Mouse (Mus musculus): ENCODE measurements around the gene Npcd. TPM values are rescaled to one million over a fixed set of nuclear protein-coding genes. Genes with fewer than 3 reads are reported as not detected.

Npcd gene
- polyA plus RNA-seq, 1 experiment: not detected

DNA sequence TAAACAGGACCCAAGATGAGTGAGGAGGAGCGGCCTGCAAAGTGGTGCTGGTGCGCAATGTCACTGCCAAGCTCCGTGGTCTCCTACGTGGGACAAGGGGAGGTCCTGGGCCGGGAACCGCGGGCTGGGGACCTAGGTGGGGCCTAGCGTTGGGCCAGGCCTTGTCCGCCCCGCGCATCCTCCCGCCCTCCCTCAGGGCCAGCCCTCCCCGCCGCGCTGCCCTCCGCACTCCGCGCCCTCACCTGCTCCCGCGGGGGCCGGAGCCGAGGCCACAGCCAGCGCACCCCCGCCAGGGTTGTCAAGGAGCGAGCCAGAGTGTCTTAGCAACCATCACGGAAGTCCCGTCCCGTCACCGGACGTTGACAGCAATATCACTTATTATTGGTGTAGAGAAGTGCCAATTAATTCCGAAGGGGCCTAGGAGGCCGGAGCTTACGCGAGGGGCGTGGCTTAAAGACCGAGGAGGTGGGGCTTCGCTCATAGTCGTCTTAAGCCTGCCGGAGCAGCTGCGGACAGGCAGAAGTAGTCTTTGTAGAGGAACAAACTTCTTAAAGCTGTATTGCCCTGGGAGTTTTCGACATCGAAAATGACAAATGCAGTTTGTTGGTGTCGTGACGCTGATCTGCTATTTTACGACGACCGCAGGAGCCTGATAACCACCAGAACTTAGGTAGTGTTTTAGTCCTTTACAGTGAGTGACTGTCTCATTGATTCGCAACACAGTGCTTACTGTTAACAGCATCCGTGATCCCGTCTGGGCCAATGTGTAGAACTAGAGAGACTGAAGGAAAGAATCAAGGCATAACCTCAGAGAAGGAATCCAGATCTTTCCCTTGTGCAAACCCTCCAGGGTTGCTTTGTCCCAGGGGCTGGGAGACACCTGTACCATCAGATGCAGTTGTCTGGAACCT is 59.7 kb downstream of the Npcd start:
- TF ChIP-seq CTCF (IDR thresholded peaks at IDR 0.05; ENCODE audit: low read depth, low read length): no peak
- no peak for TF ChIP-seq POLR2A (IDR thresholded peaks at IDR 0.05; ENCODE audit: borderline replicate concordance, low read depth, low read length)
- Histone ChIP-seq H3K4me3 (ENCODE audit: insufficient read depth, low read length) (peak overlapping the region; percentile 75), H3K27ac (ENCODE audit: insufficient read depth, low read depth, low read length) (peak overlapping the region; percentile 49), H3K4me1 (ENCODE audit: control insufficient read depth, insufficient read depth, low read length) (peaks cover 30% of the 10 kb centered on the region)

GRCm38 (mm10) chr15:79770629-79771240 is 63.3 kb downstream of the Npcd start:
- no peak for TF ChIP-seq POLR2A (IDR thresholded peaks at IDR 0.05; ENCODE audit: borderline replicate concordance, low read depth, low read length)
- no peak for TF ChIP-seq CTCF (IDR thresholded peaks at IDR 0.05; ENCODE audit: low read depth, low read length)
- no peak overlapping the region for H3K27ac ChIP-seq (ENCODE audit: insufficient read depth, low read depth, low read length)
- H3K4me3 ChIP-seq (ENCODE audit: insufficient read depth, low read length): no peak overlapping the region
- H3K4me1 ChIP-seq (ENCODE audit: control insufficient read depth, insufficient read depth, low read length): peaks cover 50% of the 10 kb centered on the region

DNA sequence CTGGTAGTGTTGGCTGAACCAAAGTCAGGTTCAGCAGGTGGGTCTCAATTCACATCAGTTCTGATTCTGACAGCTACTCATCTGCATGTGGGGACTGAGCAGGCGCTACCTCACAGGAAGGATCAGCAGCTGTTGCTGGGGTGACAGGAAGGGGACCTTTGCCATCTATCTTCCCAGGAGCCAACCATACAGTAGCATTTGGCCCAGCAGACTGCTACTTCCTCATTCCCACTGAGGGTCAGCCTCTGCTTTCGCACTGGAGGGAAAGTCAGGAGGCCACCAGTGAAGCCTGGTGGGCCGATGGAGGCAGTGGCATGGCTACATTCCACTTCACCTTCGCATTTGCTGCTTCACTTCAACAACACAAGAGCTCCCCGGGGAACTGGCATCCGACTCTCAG is 65.7 kb downstream of the Npcd start:
- Histone ChIP-seq H3K27ac (ENCODE audit: insufficient read depth, low read depth, low read length) (peak overlapping the region; percentile 59), H3K4me1 (ENCODE audit: control insufficient read depth, insufficient read depth, low read length) (peaks cover 66% of the 10 kb centered on the region), H3K4me3 (ENCODE audit: insufficient read depth, low read length) (peak overlapping the region; percentile 15)
- TF ChIP-seq CTCF (IDR thresholded peaks at IDR 0.05; ENCODE audit: low read depth, low read length) (no peak), POLR2A (IDR thresholded peaks at IDR 0.05; ENCODE audit: borderline replicate concordance, low read depth, low read length) (no peak)

DNA sequence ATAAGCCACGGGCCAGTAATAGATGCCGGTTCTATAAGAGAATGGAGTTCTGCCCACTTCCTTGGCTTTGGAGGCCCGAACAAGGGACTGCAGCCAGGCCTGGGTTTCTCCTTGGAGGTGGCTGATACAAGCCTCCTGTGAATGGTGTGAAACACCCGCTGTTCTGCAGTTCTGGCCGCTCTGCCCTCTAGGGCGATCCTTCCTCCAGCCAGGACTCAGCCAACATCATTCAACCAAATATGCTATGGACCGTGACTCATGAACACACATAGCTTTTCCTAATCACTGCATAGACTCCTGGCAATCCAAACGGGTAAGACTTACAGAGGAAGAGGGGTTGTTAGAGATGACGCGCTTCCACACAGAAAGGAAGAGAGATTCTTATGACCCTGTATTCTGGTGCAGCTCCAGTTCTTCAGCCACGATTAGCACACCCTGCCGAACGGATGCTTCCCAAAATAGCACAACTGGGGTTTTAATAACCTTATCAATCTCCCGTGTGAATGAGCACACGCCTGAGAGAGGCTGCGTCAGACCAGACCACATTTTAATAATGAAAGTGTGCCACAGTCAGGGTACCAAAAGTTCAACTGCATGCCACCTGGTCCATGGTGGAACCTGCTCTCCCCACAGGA is 66.6 kb downstream of the Npcd start:
- Histone ChIP-seq H3K27ac (ENCODE audit: insufficient read depth, low read depth, low read length) (no peak overlapping the region), H3K4me1 (ENCODE audit: control insufficient read depth, insufficient read depth, low read length) (peaks cover 61% of the 10 kb centered on the region)
- TF ChIP-seq CTCF (IDR thresholded peaks at IDR 0.05; ENCODE audit: low read depth, low read length) (no peak), POLR2A (IDR thresholded peaks at IDR 0.05; ENCODE audit: borderline replicate concordance, low read depth, low read length) (no peak)

GRCm38 (mm10) chr15:79766586-79767071 is 67.4 kb downstream of the Npcd start:
- Histone ChIP-seq H3K27ac (ENCODE audit: insufficient read depth, low read depth, low read length) (no peak overlapping the region), H3K4me1 (ENCODE audit: control insufficient read depth, insufficient read depth, low read length) (peaks cover 61% of the 10 kb centered on the region), H3K4me3 (ENCODE audit: insufficient read depth, low read length) (no peak overlapping the region)
- TF ChIP-seq POLR2A (IDR thresholded peaks at IDR 0.05; ENCODE audit: borderline replicate concordance, low read depth, low read length) (no peak), CTCF (IDR thresholded peaks at IDR 0.05; ENCODE audit: low read depth, low read length) (no peak)

More for the DNA sequence above, 66.6 kb downstream of the Npcd start:
- H3K4me3 ChIP-seq (ENCODE audit: insufficient read depth, low read length): no peak overlapping the region

DNA sequence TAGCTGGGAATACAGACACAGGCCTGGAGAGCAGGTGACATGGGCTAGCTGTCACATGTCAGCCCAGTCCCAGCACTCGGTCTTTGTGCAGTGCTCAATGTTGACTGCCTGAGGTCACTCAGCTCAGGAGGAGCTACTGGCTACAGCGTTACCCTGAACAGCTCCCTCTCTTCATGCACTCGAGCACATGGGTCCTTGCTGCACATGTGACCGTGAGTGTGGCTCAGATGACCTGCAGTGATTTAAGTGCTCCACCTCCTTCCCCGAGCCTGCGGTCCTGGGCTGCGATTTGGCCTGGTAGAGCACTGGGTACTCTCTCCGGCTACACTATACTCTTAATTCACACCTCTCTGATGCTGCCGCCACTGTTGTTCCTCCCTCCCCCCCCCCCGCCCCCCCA is 67.9 kb downstream of the Npcd start:
- Histone ChIP-seq H3K4me1 (ENCODE audit: control insufficient read depth, insufficient read depth, low read length) (peaks cover 61% of the 10 kb centered on the region), H3K4me3 (ENCODE audit: insufficient read depth, low read length) (no peak overlapping the region), H3K27ac (ENCODE audit: insufficient read depth, low read depth, low read length) (no peak overlapping the region)
- no peak for TF ChIP-seq CTCF (IDR thresholded peaks at IDR 0.05; ENCODE audit: low read depth, low read length)
- TF ChIP-seq POLR2A (IDR thresholded peaks at IDR 0.05; ENCODE audit: borderline replicate concordance, low read depth, low read length): no peak

- no peak overlapping the region for H3K27ac ChIP-seq (ENCODE audit: insufficient read depth, low read depth, low read length)
- H3K4me3 ChIP-seq (ENCODE audit: insufficient read depth, low read length): no peak overlapping the region
- H3K4me1 ChIP-seq (ENCODE audit: control insufficient read depth, insufficient read depth, low read length): peaks cover 62% of the 10 kb centered on the region
- TF ChIP-seq CTCF (IDR thresholded peaks at IDR 0.05; ENCODE audit: low read depth, low read length): no peak
- TF ChIP-seq POLR2A (IDR thresholded peaks at IDR 0.05; ENCODE audit: borderline replicate concordance, low read depth, low read length): no peak
Observed at GRCm38 (mm10) chr15:79765361-79765760, 68.7 kb downstream of the Npcd start.

DNA sequence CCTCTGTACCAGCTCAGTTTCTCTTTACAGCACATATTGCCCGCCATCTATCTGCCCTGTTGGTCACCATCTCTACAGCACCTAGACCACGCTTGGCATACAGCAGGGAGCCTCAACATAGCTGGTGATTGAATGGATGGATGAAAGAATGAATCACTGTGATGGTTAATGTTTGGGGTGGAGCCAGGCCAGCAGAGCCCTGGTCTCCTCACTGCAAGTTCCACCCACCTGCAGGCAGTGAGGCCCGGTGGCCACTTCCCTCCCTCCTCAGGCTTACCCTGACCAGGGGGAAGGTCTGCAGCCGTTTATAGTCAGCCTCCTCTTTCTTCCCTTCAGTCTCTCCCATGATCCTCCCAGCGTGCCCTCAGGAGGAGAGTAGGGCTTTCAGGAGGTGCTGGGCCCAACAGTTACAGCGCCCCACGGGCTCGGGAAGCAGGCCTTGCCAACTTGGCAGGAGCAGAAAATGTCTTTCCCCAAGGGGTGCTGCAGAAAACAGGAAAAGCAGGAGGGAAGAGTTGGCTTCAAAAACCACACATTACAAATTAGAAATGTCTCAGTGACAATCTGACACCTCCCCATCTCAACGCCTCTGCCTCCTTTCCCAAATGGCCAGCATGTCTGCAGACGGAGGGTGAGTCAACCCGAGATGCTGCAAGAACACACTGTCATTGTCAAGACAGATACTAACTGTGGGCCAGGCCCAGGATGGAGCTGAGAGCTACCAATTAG is 69.3 kb downstream of the Npcd start:
- H3K27ac ChIP-seq (ENCODE audit: insufficient read depth, low read depth, low read length): no peak overlapping the region
- H3K4me1 ChIP-seq (ENCODE audit: control insufficient read depth, insufficient read depth, low read length): peaks cover 57% of the 10 kb centered on the region
- no peak overlapping the region for H3K4me3 ChIP-seq (ENCODE audit: insufficient read depth, low read length)
- TF ChIP-seq CTCF (IDR thresholded peaks at IDR 0.05; ENCODE audit: low read depth, low read length) (no peak), POLR2A (IDR thresholded peaks at IDR 0.05; ENCODE audit: borderline replicate concordance, low read depth, low read length) (no peak)

DNA sequence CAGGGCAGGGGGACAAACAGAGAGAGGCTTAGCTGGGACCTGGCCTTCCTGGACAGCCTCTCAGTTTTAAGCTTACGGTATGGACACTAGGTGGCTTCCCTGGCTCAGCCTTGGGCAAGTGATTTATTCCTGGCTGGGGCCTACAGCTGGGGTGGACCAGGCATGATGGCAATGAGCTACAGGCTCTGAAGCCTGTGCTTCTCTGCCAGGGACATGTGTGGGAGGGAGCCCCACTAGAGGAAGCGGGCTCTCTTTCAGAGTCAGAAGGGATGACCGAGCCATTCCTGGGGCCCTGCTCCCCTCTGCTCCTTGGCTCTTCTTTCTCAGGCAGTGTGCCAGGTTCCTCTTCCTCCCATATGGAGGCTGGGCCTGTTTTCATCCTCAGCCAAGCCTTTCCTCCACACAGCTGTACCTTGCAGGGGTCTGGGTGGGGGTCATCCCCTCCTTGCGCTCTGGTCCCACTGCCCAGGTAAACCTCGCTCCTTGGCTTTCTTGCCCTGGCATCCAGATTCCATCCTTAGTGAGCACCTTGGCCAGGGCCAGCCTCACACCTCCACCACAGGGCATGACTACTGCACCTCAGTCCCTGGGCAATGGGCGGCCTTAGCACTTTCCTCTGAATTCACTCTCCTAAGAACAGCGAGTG is 70.3 kb downstream of the Npcd start:
- H3K4me3 ChIP-seq (ENCODE audit: insufficient read depth, low read length): no peak overlapping the region
- H3K4me1 ChIP-seq (ENCODE audit: control insufficient read depth, insufficient read depth, low read length): peaks cover 47% of the 10 kb centered on the region
- no peak for TF ChIP-seq POLR2A (IDR thresholded peaks at IDR 0.05; ENCODE audit: borderline replicate concordance, low read depth, low read length)
- TF ChIP-seq CTCF (IDR thresholded peaks at IDR 0.05; ENCODE audit: low read depth, low read length): no peak
- H3K27ac ChIP-seq (ENCODE audit: insufficient read depth, low read depth, low read length): peak overlapping the region; percentile 29; the same call in 1 of the 2 replicates
